Mouse (Mus musculus): ENCODE measurements at regions not wholly inside any gene's neighbourhood (a gene's known extent, or its start where the extent isn't known, plus 50 kb on each side); places are given as distances from the start of the nearest gene placed in this dataset.

DNA sequence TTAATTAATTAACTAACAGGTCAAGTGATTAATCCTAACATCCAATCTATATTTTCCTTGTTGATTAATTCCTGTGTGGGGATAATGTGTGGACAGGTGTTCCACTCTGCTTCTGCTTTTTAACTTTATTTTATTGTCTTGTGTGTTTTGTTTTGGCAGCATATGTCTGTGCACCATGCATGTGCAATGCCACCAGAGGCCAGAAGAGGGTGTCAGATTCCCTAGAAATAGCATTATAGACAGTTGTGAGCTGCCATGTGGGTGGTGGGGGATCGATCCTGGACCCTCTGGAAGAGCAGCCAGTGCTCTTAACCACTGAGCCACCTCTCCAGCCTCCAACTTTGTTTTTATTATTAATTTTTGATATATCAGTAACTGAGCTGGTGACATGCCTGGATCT, 65.6 kb downstream of the En1 start:
- ATAC-seq (replicated peaks; ENCODE audit: poor library complexity, severe bottlenecking) = no peak

DNA sequence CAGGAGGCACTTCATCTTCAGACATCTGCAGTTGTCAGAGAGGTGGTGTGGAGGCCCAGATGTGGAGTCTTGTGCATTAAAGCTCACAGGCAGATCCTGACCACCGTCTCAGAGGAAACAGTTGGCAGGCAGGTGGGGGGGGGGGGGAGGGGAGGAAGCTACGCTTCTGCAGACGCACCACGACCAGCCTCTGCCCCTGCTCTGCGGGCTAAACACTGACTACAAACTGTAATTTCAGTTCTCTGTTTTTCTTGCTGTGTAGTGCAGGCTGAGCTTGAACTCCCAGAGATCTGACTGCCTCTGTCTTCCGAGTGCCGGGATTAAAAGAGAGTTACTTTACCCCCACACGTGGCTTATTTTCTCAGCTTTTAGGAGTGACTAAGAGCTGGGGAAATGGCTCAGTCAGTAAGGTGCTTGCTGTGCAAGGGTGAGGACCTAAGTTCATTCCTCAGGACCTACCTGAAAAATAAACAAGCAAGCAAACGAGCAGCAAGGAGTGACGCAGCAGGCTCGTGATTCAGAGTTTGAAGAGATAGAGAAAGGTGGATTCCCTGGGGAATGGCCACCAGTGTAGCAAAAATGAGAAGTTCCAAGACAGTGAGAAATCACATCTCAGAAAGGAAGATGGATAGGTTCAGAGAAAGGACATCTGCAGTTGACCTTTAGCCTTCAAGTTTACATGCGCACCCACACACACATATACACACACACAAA, 81.5 kb downstream of the En1 start:
- ATAC-seq (replicated peaks; ENCODE audit: poor library complexity, severe bottlenecking) = no peak

DNA sequence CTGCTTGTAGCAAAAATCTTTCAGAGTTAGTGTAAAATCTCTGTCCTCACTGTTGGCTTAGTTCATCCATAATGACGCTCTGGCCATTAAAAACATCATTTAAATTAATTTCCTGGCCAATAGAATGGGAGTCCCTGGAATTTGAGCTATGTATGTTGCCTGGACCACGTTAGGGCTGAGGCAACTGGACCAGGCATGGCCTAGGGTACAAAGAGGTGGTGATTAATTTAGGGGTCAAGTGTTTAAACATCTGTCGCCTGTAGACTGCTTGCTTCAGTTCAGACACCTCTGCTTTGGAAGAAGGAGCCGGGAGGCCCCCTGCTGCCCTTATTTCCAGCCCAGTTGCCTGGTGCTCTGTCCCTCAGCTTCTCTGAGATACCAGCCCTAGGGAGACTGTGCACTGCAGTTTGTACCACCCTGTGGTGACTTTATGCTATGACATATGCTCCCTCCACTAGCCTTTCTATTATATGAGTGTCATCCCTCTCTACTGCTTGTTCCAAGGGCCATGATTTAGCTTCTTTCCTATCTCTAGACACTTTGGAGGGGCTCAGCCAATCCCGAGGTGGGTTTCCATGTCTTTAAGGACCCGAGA, 83.5 kb downstream of the En1 start:
- ATAC-seq (replicated peaks; ENCODE audit: poor library complexity, severe bottlenecking) = no peak

DNA sequence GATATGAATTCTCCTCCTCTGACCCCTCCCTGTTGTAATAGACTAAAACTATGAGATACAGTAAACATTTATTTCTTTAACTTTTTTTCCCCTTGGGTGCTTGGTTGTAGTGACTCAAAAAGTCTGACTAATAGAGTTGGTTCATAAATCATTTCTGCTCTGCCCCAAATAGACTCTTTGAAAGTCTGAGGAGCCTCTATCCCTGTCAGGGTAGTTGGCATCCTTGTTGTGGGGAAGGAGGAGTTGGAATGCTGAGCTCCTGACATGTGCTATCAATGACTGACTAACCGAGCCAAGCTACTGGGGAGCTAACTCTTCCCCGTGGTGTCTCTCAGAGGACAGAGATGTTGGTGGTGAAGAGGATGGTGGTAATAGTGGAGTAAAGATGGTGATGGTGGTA, 89.4 kb downstream of the En1 start:
- no peak for ATAC-seq (replicated peaks; ENCODE audit: poor library complexity, severe bottlenecking)

DNA sequence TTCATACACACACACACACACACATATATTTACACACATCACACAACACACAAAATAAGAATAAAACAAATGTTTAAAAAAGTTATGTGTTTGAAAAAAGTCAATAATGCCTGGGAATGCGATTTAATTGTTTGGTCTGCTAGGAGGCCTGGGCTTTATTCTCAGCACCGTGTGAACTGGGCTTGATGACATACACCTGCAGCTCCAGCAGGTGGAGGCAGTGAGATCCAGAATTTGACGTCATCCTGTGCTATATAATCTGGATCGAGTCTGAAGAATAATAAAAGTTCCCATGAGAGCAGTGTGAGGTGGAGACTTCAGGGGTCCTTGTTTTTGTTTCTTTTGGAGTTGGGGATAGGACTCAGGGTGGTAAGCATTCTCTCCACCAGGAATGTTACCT, 96.0 kb downstream of the En1 start:
- no peak for ATAC-seq (replicated peaks; ENCODE audit: poor library complexity, severe bottlenecking)

DNA sequence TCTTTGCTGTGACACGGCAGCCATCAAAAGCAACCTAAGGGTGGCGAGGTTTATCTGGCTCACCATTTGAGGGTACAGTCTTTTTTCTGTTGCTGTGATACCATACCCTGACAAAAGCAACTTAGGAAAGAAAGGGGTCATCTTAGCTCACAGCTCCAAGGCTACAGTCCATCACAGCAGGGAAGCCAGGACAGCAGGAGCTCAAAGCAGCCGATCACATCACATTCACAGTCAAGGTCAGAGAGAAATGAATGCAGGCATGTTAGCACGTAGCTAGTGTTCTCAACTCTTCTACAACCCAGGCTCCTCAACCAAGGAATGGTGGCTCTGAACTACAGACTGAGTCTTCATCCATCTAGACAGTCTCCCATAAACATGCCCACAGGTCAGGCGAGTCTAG, 102.0 kb downstream of the En1 start:
- ATAC-seq (replicated peaks; ENCODE audit: poor library complexity, severe bottlenecking) = no peak

DNA sequence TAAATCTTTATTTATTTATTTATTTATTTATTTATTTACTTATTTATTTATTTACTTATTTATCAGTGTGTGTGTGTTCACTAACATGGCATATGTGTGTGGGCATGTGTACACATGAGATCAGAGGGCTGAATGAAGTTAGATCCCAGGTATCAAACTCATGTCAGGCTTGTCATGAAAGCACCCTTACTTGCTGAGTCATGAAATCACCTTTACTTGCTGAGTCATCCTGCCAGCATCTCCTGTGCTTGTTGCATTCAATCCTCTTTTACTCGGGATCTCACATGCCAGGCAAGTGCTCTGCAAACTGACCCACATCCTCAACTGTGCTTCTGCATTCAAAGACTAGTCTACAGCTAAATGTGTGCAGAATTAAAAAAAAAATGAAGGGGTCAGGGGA, 103.8 kb downstream of the En1 start:
- ATAC-seq (replicated peaks; ENCODE audit: poor library complexity, severe bottlenecking) = no peak

DNA sequence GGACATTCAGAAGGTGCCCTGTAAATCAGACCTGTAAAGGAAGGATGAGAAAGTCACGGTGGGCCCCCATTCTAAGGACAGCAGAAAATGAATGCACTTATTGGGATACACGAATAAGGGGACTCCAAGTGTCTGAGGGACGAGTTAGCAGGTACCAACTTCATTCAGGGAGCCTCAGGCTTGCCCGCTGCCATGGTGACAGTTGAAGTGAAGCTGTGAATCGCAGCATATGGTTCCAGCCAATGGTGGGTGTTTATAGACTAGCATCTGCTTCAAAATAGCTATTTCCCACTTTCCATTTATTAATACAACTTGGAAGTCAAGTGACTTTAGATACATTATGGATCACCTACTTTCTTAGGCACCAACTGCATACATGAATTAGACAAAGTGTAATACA, 106.3 kb downstream of the En1 start:
- no peak for ATAC-seq (replicated peaks; ENCODE audit: poor library complexity, severe bottlenecking)

DNA sequence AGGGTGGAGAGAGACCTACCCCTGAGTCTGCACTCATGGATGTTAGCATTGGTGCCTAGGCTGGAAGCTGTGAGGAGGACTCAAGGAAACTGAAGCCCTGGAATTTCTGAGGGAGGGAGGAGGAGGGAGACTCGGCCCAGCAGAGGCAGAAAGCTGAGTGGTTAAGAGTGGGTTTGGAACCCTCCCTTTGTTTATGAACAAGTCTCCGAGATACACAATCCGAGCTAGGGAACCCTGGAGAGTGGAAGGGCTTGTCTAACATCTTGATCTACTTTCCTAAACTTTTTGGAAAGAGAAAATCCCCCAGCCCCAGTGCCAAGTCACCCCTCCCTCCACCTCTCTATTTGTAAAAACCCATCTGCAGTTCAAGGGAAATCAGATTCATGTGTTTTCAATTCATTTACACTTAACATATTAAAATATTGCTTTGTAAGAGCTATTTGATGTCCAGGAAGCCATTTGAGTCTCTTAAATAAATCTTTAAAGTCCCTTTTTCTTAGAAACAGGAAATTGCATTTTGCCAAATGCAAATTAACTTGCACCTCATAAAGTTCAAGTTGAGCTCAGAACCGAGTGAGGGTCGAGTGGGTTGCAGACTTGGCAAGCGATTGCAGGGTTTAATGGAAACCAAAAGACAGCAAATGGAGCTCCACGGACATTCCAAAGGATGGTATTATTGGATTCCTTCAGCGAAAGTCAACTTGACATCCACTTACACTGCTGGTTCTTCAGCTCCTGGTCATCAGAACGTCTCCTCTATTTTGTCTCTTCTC, 113.1 kb downstream of the En1 start:
- no peak for ATAC-seq (replicated peaks; ENCODE audit: poor library complexity, severe bottlenecking)

DNA sequence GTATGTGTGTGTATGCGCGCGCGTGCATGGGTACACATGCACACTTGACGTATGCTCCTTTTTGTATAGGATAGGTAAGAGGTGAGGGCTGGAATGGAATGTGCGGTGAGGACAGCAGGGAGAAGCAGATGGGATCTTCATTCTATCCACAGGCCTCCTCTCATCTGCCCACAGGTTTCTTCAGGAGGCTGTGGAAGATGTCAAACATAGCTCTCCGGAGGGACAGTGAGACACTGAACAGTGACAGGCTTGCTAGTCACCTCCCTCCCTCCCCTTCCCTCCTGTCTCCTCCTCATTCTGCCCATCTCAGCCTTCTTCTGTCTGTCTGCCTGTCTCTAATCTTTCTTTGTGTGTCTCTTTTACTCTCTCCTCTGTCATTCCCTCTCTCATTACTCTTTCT, 124.6 kb downstream of the En1 start:
- ATAC-seq (replicated peaks; ENCODE audit: poor library complexity, severe bottlenecking) = no peak

DNA sequence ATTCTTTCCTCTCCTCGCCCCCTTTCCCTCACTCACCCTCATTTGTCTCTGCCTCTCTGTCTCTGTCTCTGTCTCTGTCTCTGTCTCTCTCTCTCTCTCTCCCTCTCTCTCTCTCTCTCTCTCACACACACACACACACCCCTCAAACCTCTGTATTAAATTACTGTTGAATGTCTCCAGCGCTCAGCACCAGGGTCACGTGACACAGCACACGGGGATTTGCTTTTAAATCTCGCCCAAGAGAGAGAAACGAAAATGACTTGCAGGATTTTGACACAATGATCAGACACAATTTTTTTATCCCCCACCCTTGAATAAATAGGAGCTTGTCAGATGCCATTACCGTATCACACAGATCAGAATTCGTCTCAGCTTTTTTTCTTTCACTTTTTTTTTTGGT, 125.2 kb downstream of the En1 start:
- ATAC-seq (replicated peaks; ENCODE audit: poor library complexity, severe bottlenecking) = no peak

DNA sequence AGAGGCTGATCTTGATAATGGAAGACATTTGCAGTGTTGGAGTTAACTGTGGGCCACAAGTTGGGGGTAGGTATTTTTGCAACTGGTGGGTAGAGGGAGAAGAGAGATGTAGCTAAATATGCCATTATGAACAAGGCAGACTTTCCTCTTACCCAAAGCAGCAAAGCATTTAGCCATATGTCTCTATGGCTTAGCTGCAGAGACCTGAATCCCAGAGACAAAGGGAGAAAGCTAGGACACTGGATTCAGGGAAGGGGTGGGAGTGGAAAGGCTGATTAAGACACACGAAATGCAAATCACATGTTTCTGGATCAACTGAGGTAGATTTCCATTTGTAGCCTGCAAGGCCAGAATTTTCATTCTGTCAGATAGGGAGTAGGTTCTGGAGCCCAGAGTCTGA, 129.8 kb downstream of the En1 start:
- ATAC-seq (replicated peaks; ENCODE audit: poor library complexity, severe bottlenecking) = no peak

DNA sequence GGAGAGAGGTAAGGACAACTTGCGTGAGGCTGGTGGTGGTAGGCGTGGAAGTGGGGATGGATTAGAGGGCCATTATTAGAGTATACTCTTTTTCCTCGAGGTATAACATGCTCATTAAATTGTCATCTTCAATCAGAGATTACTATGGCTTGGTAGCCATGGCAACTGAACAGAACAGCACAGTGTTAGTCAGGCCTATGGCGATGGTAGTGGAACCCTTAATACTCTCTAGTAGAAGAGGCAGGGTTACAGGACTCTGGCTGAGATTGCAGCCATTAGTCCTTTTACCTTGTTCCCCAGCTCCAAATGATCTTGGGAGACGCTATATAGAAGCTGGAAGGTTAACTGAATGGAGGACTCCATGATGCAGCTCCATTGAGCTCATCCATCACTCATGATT, 131.5 kb downstream of the En1 start:
- no peak for ATAC-seq (replicated peaks; ENCODE audit: poor library complexity, severe bottlenecking)

DNA sequence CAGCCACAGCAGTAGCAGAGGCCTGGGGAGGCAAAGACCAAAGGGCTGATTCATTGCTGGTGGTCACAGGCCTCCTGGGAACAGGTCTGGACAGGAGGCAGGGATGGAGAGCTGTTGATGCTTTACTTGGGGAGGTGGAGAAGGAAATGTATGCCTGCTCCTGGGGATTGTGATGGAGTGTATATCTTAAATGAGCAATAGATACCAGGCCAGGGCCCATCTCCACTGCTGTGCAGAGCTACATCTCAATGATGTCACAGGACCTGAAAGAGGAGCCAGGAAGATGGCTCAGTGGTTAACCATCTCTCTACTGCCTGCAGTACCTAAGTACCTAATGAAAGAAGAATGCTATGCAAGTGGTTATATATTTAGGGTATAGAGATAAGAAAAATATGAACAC, 132.6 kb downstream of the En1 start:
- ATAC-seq (replicated peaks; ENCODE audit: poor library complexity, severe bottlenecking) = no peak

DNA sequence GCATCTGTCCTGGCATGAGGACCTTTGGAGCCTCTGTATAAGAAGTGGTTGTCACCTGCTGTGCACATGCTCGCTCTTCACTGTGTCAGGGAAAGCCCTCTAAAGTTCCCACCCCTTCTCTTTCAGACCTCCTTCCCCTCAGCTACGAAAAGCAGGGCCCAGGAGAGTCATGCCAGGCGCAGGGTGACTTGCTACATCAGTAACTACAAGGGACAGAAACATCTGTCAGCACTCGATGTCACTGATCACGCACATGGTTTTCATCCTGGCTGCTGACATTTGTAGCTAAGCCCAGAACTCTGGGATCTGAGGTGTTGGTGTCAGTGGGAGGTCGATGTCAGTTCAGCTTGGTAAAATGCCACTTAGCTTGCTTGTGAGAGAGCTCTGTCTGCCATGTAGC, 137.3 kb downstream of the En1 start:
- ATAC-seq (replicated peaks; ENCODE audit: poor library complexity, severe bottlenecking) = no peak

DNA sequence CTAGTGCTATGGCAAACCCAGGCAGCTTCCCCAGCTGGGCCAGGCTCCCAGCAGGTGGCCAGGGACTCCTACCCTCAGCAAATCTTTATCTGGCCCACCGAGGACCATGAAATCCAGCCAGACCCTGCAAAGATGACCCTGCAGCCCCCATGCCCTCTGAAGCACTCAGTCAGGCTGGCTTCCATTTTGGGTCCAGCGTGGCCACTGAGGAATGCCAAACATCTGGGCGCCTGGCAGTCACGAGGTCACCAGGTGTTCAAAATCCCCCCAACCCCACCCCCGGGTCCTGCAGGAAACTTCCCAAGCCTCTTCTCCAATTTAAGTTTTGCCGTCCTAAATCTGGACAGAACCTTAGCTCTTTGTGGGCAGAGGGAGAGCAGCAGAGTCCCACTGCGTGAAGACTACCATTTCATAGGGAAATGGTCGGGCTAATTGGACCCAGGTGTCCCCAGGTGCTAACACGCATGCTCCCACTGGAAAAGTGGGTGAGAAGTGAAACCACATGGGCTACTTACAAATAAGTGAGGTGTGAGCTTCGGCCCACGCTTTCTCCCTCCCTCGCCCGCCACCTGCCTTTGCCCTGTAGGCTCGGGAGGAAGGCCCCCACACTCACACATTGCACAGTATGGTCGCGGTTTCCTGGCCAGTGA, 139.0 kb downstream of the En1 start:
- ATAC-seq (replicated peaks; ENCODE audit: poor library complexity, severe bottlenecking) = no peak

DNA sequence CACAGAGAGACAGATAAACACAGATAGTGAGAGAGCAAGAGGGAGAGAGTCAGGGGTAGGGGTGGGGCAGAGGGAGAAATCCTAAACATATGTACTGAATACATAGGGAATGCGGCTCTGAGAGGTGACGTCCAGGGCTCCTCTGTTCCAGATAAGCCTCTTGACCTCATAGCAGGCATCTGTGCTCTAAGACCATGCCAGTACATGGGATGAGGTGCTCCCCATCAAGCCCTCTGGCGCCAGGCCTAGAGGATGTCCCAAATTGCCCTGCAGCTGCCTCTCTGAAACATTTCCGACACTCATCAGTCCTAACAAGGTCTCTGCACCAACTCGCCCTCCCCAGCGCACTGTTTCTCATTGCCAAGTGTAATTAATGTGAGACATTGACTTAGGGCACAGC, 146.7 kb downstream of the En1 start:
- ATAC-seq (replicated peaks; ENCODE audit: poor library complexity, severe bottlenecking) = no peak

DNA sequence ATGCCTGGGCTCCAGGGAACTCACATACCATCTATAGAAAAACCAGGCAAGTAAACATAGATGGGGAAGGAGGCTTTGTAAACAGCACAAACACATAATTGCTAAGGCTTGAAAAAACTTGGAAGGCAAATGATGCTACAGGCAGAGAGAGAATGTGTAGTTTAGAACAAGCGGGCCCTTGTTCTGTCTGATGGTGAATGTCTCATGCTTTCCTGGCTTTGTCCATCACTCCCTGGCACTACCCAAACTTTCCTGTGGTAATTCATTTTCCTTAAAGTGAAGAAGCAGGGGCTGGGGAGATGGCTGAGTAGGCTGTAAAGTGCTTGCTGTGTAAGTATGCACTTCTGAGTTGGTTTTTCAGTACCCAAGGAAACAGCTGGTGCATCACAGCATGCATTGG, 151.2 kb downstream of the En1 start:
- no peak for ATAC-seq (replicated peaks; ENCODE audit: poor library complexity, severe bottlenecking)

DNA sequence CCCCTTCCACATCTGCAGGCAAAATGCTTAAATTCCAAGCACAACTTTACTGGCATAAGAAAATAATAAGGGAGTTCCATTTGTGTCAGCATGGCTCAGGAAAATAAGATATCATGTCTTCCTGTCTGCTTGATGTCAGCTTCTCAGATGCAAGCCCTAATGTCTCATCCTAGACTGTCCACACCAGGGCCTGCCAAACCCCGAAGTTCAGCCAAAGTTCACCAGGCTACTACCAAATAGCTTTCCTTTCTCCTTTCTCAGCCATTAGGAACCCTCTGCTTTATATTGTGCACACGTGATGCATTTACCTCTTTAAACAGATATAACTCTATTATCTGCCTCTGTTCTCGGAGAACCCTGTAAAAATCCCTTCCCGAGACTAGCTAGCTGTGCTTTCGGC, 152.1 kb downstream of the En1 start:
- no peak for ATAC-seq (replicated peaks; ENCODE audit: poor library complexity, severe bottlenecking)

DNA sequence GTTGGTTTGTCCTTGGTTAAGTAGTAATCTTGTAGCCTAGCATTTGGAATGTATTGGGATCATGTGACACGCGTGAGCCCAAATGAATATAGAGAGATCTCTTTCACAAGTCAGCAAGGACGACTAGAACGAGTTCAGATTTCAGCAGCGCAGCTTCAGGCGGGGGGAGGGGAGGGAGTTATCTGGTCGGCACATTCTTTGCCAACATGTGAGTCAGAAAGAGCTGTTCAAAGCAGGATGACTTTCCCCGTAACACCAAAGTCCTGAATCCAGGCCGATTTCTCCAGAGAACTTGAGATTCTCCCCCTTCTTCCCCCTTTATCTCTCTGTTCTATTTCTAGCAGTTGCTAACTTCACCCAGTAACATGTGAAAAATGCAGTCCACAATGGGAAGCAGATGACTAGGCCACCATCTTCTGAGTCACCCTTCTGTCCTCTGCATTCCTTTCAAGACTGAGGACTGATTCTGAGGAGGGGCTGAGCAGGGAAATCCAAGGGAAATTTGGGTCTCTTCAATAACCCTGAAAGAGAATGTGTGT, 155.1 kb downstream of the En1 start:
- ATAC-seq (replicated peaks; ENCODE audit: poor library complexity, severe bottlenecking) = no peak

DNA sequence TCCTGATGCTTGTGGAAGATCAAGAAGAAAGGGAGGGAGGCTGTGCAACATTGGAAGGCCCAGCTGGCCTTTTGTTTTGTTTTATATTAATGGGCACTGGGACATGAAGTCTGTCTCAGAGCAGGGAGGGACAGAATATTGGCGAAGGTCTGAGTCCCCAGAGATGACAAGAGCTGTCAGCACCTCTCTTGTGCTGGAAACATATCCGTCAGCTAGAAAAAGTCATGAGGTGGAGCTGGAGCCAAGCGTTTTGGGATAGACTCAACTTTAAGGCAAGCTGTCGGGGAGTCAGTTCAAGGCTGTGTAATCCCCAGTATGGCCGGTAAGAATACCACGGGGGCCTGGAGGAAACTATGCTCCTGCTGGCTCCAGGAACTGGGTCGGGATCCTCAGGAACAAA, 156.0 kb downstream of the En1 start:
- ATAC-seq (replicated peaks; ENCODE audit: poor library complexity, severe bottlenecking) = no peak

All from granulocyte monocyte progenitor cell, adult 5-6 weeks (primary cell).